Mouse (Mus musculus): ENCODE measurements around the gene Tex16. TPM values are rescaled to one million over a fixed set of nuclear protein-coding genes. Genes with fewer than 3 reads are reported as not detected.

Tex16 gene
- not detected in 2 replicates for polyA plus RNA-seq (2012; rRNA removed; ENCODE audit: low replicate concordance)

DNA sequence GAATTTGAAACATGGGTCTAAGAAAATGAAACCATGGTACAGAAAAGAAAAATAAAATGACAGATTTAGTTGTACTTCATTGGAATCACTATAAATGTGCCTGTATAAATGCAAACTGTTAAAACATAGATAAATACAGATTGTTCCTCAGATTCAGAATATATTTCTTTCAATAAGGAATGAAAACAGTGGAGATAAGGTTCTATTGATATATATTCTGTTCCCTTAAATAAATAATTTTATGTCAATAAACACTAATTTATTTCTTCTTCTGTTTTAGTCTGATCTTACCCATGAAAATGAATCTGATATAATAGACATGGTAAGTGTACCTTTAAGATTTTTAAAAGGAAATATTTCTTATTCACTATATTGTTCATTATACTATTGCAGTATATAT is at the start of gene Tex16:
TSS of gene Tex16 (plus strand) at position 301 of the 400 bp plus-strand sequence.

Other genes starting within 250 kb of the Tex16 start
- gene Gm45194, start 119.6 kb upstream of the Tex16 start, polyA plus RNA-seq (2012; rRNA removed; ENCODE audit: low replicate concordance) = not detected in 2 replicates
- gene 4933403O08Rik, start 228.0 kb downstream of the Tex16 start, polyA plus RNA-seq (2012; rRNA removed; ENCODE audit: low replicate concordance) = not detected in 2 replicates

All from mammary gland, adult 2 months (tissue).